Mouse (Mus musculus) embryonic fibroblast, embryonic 13.5 days (primary cell): ENCODE results near the gene Poldip3. TPM values are rescaled to one million over a fixed set of nuclear protein-coding genes. Genes with fewer than 3 reads are reported as not detected.

Experiments used
- H3K27ac ChIP-seq: 2 replicates; pipeline ENCODE4 v1.5.1; 2012; ENCODE audit warnings: low read length, control low read depth, inconsistent platforms; ENCODE audit not compliant: insufficient read depth
- H3K4me1 ChIP-seq: 2 replicates; pipeline ENCODE4 v1.6.1; 2011; ENCODE audit warnings: low read length; ENCODE audit not compliant: control insufficient read depth, insufficient read depth
- H3K4me3 ChIP-seq: 2 replicates; pipeline ENCODE4 v1.5.1; 2011; ENCODE audit warnings: mild to moderate bottlenecking, control low read depth, low read length; ENCODE audit not compliant: insufficient read depth
- CTCF ChIP-seq: IDR thresholded peaks from 2 replicates; pipeline ENCODE4 v1.5.1; 2011; ENCODE audit warnings: mild to moderate bottlenecking, control low read depth, low read length, moderate library complexity, borderline replicate concordance; ENCODE audit not compliant: insufficient read depth
- POLR2A ChIP-seq: IDR thresholded peaks from 2 replicates; pipeline ENCODE4 v1.6.1; 2011; ENCODE audit warnings: low read depth, mild to moderate bottlenecking, control low read depth, low read length, moderate library complexity
- polyA plus RNA-seq: library from polyadenylated mRNA; stranded (reverse); fragments of >200 nt; gene quantifications from 2 replicates; pipeline ENCODE4 v1.2.4, GENCODE M21; 2011; ENCODE audit warnings: low read depth; ENCODE audit not compliant: missing spikeins, insufficient read length

Gene Poldip3
- polyA plus RNA-seq, 1 experiment: 78.3 TPM

- TF ChIP-seq CTCF (no peak), POLR2A (no peak)
- Histone ChIP-seq H3K4me1 (no peaks in the 10 kb centered on the region), H3K4me3 (no peak within 1 kb of the TSS), H3K27ac (no peak within 1 kb of the TSS)
Measured at GRCm38 (mm10) chr15:83089429-83089605, 59.9 kb downstream of the Poldip3 start, which contains the start of gene Serhl. Gene Serhl, plus strand, starts transcription at chr15:83089506.

GRCm38 (mm10) chr15:83088495-83089428, 60.4 kb downstream of the Poldip3 start:
- no peak overlapping the region for H3K27ac ChIP-seq
- no peaks in the 10 kb centered on the region for H3K4me1 ChIP-seq
- TF ChIP-seq CTCF (no peak), POLR2A (no peak)
- H3K4me3 ChIP-seq: no peak overlapping the region

DNA sequence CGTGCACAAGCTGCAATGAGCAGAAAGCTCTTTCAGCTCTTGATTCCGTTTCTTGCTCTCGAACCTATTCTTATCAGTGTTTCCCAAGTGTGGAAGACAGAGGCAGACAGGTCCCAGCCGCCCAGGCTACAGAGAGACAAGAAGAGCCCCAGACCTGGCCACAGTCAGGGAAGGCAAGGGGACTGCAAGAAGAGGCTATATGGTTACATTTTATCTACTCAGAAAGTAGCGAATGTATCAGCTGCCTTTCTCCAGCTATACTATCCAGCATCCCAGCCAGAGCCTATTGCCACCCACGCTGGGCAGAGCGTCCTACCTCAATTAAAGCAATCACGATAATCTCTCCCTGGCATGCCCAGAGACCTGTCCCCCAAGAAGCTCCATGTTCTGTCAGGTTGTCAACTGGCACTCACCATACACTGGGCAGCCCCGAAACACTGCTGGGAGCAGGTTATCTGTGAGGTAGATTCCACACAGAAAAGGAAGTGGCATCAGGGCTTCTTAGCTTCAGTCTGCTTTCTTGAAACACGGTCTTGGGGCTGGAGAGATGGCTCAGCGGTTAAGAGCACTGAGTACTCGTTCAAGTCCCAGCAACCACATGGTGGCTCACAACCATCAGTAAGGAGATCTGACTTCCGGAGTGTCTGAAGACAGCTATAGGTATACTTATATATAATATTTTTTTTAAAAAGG, 62.4 kb downstream of the Poldip3 start:
- no peak overlapping the region for H3K27ac ChIP-seq
- H3K4me1 ChIP-seq: no peaks in the 10 kb centered on the region
- no peak overlapping the region for H3K4me3 ChIP-seq
- TF ChIP-seq CTCF: no peak
- no peak for TF ChIP-seq POLR2A

- H3K4me1 ChIP-seq: no peaks in the 10 kb centered on the region
- no peak overlapping the region for H3K4me3 ChIP-seq
- no peak overlapping the region for H3K27ac ChIP-seq
- TF ChIP-seq POLR2A (no peak), CTCF (peak; percentile 50)
Measured at GRCm38 (mm10) chr15:83085901-83086300, 63.3 kb downstream of the Poldip3 start.

DNA sequence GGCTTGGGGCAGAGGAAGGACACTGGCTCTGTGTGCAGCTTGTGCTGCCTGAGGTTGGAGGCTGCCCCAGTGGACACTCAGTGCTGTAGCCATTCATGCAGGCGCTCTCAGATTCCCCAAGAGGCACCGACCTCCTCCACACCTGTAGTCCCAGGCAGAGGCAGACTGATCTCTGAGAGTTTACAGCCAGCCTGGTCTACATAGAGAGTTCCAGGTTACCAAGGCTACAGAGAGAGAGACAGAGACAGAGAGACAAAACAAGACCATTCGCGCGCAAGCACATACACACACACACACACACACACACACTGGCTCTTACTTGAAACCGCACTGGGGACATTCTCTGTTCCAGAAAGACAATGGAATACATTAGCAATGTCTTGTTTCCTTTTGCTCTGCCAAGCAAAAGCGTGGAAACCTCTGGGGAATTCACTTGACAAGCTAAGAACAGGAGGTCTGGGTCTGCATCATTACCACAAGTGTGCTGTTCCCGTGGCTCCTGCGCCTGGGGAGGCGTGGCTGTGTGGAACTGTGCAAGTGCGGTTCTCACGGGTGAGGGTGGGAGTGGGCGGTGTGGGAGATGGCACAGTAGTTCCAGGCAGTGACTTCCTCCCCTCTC, 65.1 kb downstream of the Poldip3 start:
- Histone ChIP-seq H3K27ac (no peak overlapping the region), H3K4me3 (no peak overlapping the region), H3K4me1 (no peaks in the 10 kb centered on the region)
- TF ChIP-seq POLR2A (no peak), CTCF (no peak)

- Histone ChIP-seq H3K27ac (no peak overlapping the region), H3K4me1 (no peaks in the 10 kb centered on the region), H3K4me3 (no peak overlapping the region)
- no peak for TF ChIP-seq POLR2A
- TF ChIP-seq CTCF: no peak
Measured at GRCm38 (mm10) chr15:83083530-83083929, 65.7 kb downstream of the Poldip3 start.

Other genes starting within 250 kb of the Poldip3 start
- gene Tcf20, start 161.5 kb downstream of the Poldip3 start, polyA plus RNA-seq: 53.6 and 56.9 TPM in 2 replicates
- gene Nfam1, start 116.1 kb downstream of the Poldip3 start, polyA plus RNA-seq: 0.70 TPM in 1 of 2 replicates, not detected in the other
- 25.1 and 31.2 TPM in 2 replicates for gene Serhl, start 59.9 kb downstream of the Poldip3 start, polyA plus RNA-seq
- 70.9 and 72.7 TPM in 2 replicates for gene Rrp7a, start 26.6 kb downstream of the Poldip3 start, polyA plus RNA-seq
- gene Cyb5r3, start 23.2 kb upstream of the Poldip3 start, polyA plus RNA-seq: 273 and 297 TPM in 2 replicates
- gene A4galt, start 102.4 kb upstream of the Poldip3 start, polyA plus RNA-seq: 10.5 and 14.0 TPM in 2 replicates
- gene Arfgap3, start 200.9 kb upstream of the Poldip3 start, polyA plus RNA-seq: 51.9 and 55.2 TPM in 2 replicates